Mouse (Mus musculus) limb, embryonic 14.5 days (tissue): Measurements from ENCODE around the gene Pdzd8. TPM values are rescaled to one million over a fixed set of nuclear protein-coding genes. Genes with fewer than 3 reads are reported as not detected.

Experiments
- ATAC-seq: fragments of 200-750 bp; cut with Nextera tagmentation; 2 replicates; pipeline ENCODE4 v1.8.0; 2017; ENCODE audit warnings: low read depth, moderate number of reproducible peaks, moderate TSS enrichment; ENCODE audit not compliant: low FRiP score
- DNase-seq: peaks from one replicate; pipeline ENCODE4 v3.0.0-alpha.2; 2015; ENCODE audit warnings: low spot score
- H3K27ac ChIP-seq: fragments of 300-500 bp; sonication (generic); replicated peaks from 2 replicates; pipeline ENCODE4 v1.5.1; 2014; ENCODE audit warnings: low read depth, mild to moderate bottlenecking, low read length, moderate library complexity, mixed read lengths
- H3K27me3 ChIP-seq: fragments of 300-500 bp; sonication (generic); 2 replicates; pipeline ENCODE4 v1.6.1; 2014; ENCODE audit warnings: low read length, mixed read lengths; ENCODE audit not compliant: control insufficient read depth, insufficient read depth
- H3K36me3 ChIP-seq: fragments of 300-500 bp; sonication (generic); 2 replicates; pipeline ENCODE4 v1.6.1; 2014; ENCODE audit warnings: mild to moderate bottlenecking, low read length, moderate library complexity, mixed read lengths; ENCODE audit not compliant: control insufficient read depth, insufficient read depth
- H3K4me1 ChIP-seq: fragments of 300-500 bp; sonication (generic); 2 replicates; pipeline ENCODE4 v1.6.1; 2014; ENCODE audit warnings: antibody characterized with exemption, low read length, mixed read lengths; ENCODE audit not compliant: control insufficient read depth, insufficient read depth
- H3K4me2 ChIP-seq: fragments of 300-500 bp; sonication (generic); replicated peaks from 2 replicates; pipeline ENCODE4 v1.6.1; 2014; ENCODE audit warnings: low read depth, mild to moderate bottlenecking, low read length, moderate library complexity; ENCODE audit not compliant: severe bottlenecking
- H3K4me3 ChIP-seq: fragments of 300-500 bp; sonication (generic); replicated peaks from 2 replicates; pipeline ENCODE4 v1.5.1; 2014; ENCODE audit warnings: low read length
- H3K9ac ChIP-seq: fragments of 300-500 bp; sonication (generic); 2 replicates; pipeline ENCODE4 v1.6.1; 2014; ENCODE audit warnings: mild to moderate bottlenecking, low read depth, low read length, moderate library complexity; ENCODE audit not compliant: severe bottlenecking
- H3K9me3 ChIP-seq: fragments of 300-500 bp; sonication (generic); 2 replicates; pipeline ENCODE4 v1.6.1; 2016; ENCODE audit warnings: low read length; ENCODE audit not compliant: control insufficient read depth
- POLR2A ChIP-seq: fragments of 200-500 bp; IDR thresholded peaks from 2 replicates; pipeline ENCODE4 v1.8.0; 2012; ENCODE audit warnings: inconsistent platforms, mild to moderate bottlenecking, moderate library complexity, borderline replicate concordance; ENCODE audit not compliant: insufficient read depth, insufficient read length; ENCODE audit errors: extremely low read depth
- WGBS: fragments of 180-500 bp; shearing (Covaris S2); extraction: QIAGEN DNeasy Blood & Tissue Kit; methylation state at CpG from one replicate; pipeline ENCODE4 v1.1.7; 2014; 5-methylcytosine and 5-hydroxymethylcytosine counted together
- polyA plus RNA-seq, 2 experiments: library from polyadenylated mRNA; depleted of rRNA in 1 of 2; stranded (reverse) in 1 of 2; unstranded in 1 of 2; fragments of >200 nt; fragmentation: Nextera tagmentation in 1 of 2; extraction: Ambion mirVana in 1 of 2; gene quantifications; 2 replicates each; pipeline versions ENCODE4 v1.2.1 to v1.2.3; 2012 to 2014

Gene Pdzd8
- polyA plus RNA-seq, 2 experiments, result 13.2 to 15.3 TPM

GRCm38 (mm10) chr19:59360486-59360896 is 14.9 kb upstream of the Pdzd8 start:
- WGBS, result 79% methylated on average over 2 of the region's 2 CpGs
- H3K9me3 ChIP-seq, result no peaks in the 10 kb centered on the region
- no peak overlapping the region for H3K4me2 ChIP-seq
- ATAC-seq (no peak), DNase-seq (no peak)
- H3K4me1 ChIP-seq, result no peaks in the 10 kb centered on the region
- no peaks in the 10 kb centered on the region for H3K27me3 ChIP-seq
- H3K4me3 ChIP-seq, result no peak overlapping the region
- H3K36me3 ChIP-seq, result no peaks in the 10 kb centered on the region
- TF ChIP-seq POLR2A, result no peak
- H3K27ac ChIP-seq, result no peak overlapping the region
- H3K9ac ChIP-seq, result no peak overlapping the region

- H3K27me3 ChIP-seq, result no peaks in the 10 kb centered on the region
- H3K4me1 ChIP-seq, result no peaks in the 10 kb centered on the region
- no peak overlapping the region for H3K9ac ChIP-seq
- DNase-seq, result no peak
- no peaks in the 10 kb centered on the region for H3K9me3 ChIP-seq
- TF ChIP-seq POLR2A, result no peak
- no peak overlapping the region for H3K4me2 ChIP-seq
- no peaks in the 10 kb centered on the region for H3K36me3 ChIP-seq
- no peak for ATAC-seq
- 59% methylated on average over 4 of the region's 4 CpGs for WGBS
- no peak overlapping the region for H3K27ac ChIP-seq
- H3K4me3 ChIP-seq, result no peak overlapping the region
Observed at GRCm38 (mm10) chr19:59359202-59359601, 13.6 kb upstream of the Pdzd8 start.

- WGBS, result 74% methylated on average over 4 of the region's 4 CpGs
- H3K4me2 ChIP-seq, result no peak overlapping the region
- H3K27me3 ChIP-seq, result no peaks in the 10 kb centered on the region
- H3K4me3 ChIP-seq, result no peak overlapping the region
- no peaks in the 10 kb centered on the region for H3K4me1 ChIP-seq
- TF ChIP-seq POLR2A, result no peak
- no peak for DNase-seq
- no peak overlapping the region for H3K9ac ChIP-seq
- no peak for ATAC-seq
- no peaks in the 10 kb centered on the region for H3K9me3 ChIP-seq
- H3K36me3 ChIP-seq, result no peaks in the 10 kb centered on the region
- no peak overlapping the region for H3K27ac ChIP-seq
Observed at GRCm38 (mm10) chr19:59357878-59358277, 12.3 kb upstream of the Pdzd8 start.

- Histone ChIP-seq H3K4me2 (no peak overlapping the region), H3K27ac (no peak overlapping the region), H3K9ac (no peak overlapping the region), H3K9me3 (no peaks in the 10 kb centered on the region), H3K36me3 (no peaks in the 10 kb centered on the region), H3K4me1 (no peaks in the 10 kb centered on the region), H3K4me3 (no peak overlapping the region), H3K27me3 (no peaks in the 10 kb centered on the region)
- 71% methylated on average over 14 of the region's 14 CpGs for WGBS
- TF ChIP-seq POLR2A, result no peak
- DNase-seq, result no peak
- ATAC-seq, result no peak
Observed at GRCm38 (mm10) chr19:59356843-59357595, 11.4 kb upstream of the Pdzd8 start.

- Histone ChIP-seq H3K27ac (no peak overlapping the region), H3K9me3 (no peaks in the 10 kb centered on the region), H3K27me3 (no peaks in the 10 kb centered on the region), H3K36me3 (no peaks in the 10 kb centered on the region), H3K4me2 (no peak overlapping the region), H3K9ac (no peak overlapping the region), H3K4me1 (no peaks in the 10 kb centered on the region), H3K4me3 (no peak overlapping the region)
- DNase-seq, result no peak
- no peak for ATAC-seq
- WGBS, result 70% methylated on average over 3 of the region's 3 CpGs
- TF ChIP-seq POLR2A, result no peak
Observed at GRCm38 (mm10) chr19:59356388-59356787, 10.8 kb upstream of the Pdzd8 start.
